ENCODE assay signal across 10 mouse cellular contexts in the genomic region with DNA sequence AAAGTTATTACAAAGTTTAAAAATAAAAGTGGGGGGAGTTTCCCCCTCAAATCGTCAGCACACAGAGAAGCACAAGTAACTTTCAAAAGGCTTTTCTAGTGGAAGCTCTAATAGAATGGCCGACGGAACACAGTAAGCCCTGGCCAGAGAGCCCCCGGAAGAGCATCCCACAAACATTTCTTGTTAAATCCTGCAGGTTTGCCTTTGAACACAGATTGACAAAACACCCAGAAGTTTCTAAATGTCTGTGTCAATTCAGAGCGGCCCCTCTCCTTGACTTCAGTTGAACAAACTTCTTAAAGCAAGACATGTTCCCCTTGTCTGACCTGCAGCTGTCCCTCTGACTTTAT. TPM values are rescaled to one million over a fixed set of nuclear protein-coding genes. Genes with fewer than 3 reads are reported as not detected.
A peak's percentile ranks its signal among the peaks of the same experiment; 100 is the strongest.
DNase-seq lines count a peak whose midpoint lies in the region; ATAC-seq and TF ChIP-seq lines count a peak whose summit lies in the region.
"Had no signal": no experiment of that assay in that cellular context is flagged by ENCODE, and none has a peak within 500 bp of the region (broad histone marks: within the 10 kb centered on the region; RNA-seq: fewer than 3 reads in every experiment).

No protein-coding gene starts in this region.

- WGBS in heart, embryonic 11.5 days (ENCODE audit: insufficient replicate concordance), result under 1% methylated on average over 5 of the region's 5 CpGs
- 1% methylated on average over 5 of the region's 5 CpGs for WGBS in hindbrain, embryonic 11.5 days
- WGBS in midbrain, embryonic 11.5 days, result 0% methylated on average over 5 of the region's 5 CpGs

- H3K27ac ChIP-seq in heart, embryonic 11.5 days (ENCODE audit: low read depth, low read length), result peak overlapping the region; percentile 100
- no peak overlapping the region for H3K27ac ChIP-seq in cortical plate, adult 2 months (ENCODE audit: insufficient read depth, low read length)
- H3K27ac ChIP-seq in hindbrain, embryonic 11.5 days (ENCODE audit: low read depth, low read length), result peak overlapping the region; percentile 99
- peak overlapping the region; percentile 67 for H3K27ac ChIP-seq in midbrain, embryonic 11.5 days (ENCODE audit: low read depth, low read length)
- H3K27ac ChIP-seq: macrophage had no signal

- intact Hi-C loops in heart, postnatal 36 days (cut with DNase I), result loop anchor here (5.0 kb wide), 1 partner anchor 43 kb away; no protein-coding TSS in a partner anchor

- peak overlapping the region; percentile 81 for H3K4me2 ChIP-seq in heart, embryonic 11.5 days
- peak overlapping the region; percentile 92 for H3K4me2 ChIP-seq in hindbrain, embryonic 11.5 days (replicated peaks; ENCODE audit: low read depth, low read length)
- H3K4me2 ChIP-seq in midbrain, embryonic 11.5 days, result peak overlapping the region; percentile 95

- no peak for TF ChIP-seq POLR2A in cortical plate, adult 2 months (IDR thresholded peaks at IDR 0.05; ENCODE audit: extremely low read depth, insufficient read depth, low read length)

- H3K4me3 ChIP-seq in heart, embryonic 11.5 days (ENCODE audit: low read depth, low read length), result peak overlapping the region; percentile 70
- peak overlapping the region; percentile 35; the same call in 1 of the 2 replicates for H3K4me3 ChIP-seq in cortical plate, adult 2 months (ENCODE audit: insufficient read depth, low read length)
- H3K4me3 ChIP-seq in hindbrain, embryonic 11.5 days (ENCODE audit: low read depth, low read length), result peak overlapping the region; percentile 88
- peak overlapping the region; percentile 66 for H3K4me3 ChIP-seq in midbrain, embryonic 11.5 days (ENCODE audit: low read depth, low read length)

- no peaks in the 10 kb centered on the region for H3K9me3 ChIP-seq in heart, embryonic 11.5 days (replicated peaks; ENCODE audit: control insufficient read depth, low read length)
- H3K9me3 ChIP-seq in hindbrain, embryonic 11.5 days (ENCODE audit: control insufficient read depth, low read length), result no peaks in the 10 kb centered on the region
- no peaks in the 10 kb centered on the region for H3K9me3 ChIP-seq in midbrain, embryonic 11.5 days (ENCODE audit: control insufficient read depth, low read length)

- H3K9ac ChIP-seq in heart, embryonic 11.5 days (ENCODE audit: low read depth, low read length), result peak overlapping the region; percentile 99
- peak overlapping the region; percentile 99 for H3K9ac ChIP-seq in hindbrain, embryonic 11.5 days (ENCODE audit: low read depth, low read length)
- peak overlapping the region; percentile 82 for H3K9ac ChIP-seq in midbrain, embryonic 11.5 days (ENCODE audit: low read length)

- H3K27me3 ChIP-seq in heart, embryonic 11.5 days (ENCODE audit: control insufficient read depth, insufficient read depth, low read length), result no peaks in the 10 kb centered on the region
- H3K27me3 ChIP-seq in hindbrain, embryonic 11.5 days (ENCODE audit: control insufficient read depth, insufficient read depth, low read length), result no peaks in the 10 kb centered on the region
- peaks cover 7% of the 10 kb centered on the region for H3K27me3 ChIP-seq in midbrain, embryonic 11.5 days (ENCODE audit: control insufficient read depth, insufficient read depth, low read length)
- H3K27me3 ChIP-seq: CH12.LX had no signal

- peaks cover 18% of the 10 kb centered on the region for H3K4me1 ChIP-seq in heart, embryonic 11.5 days (ENCODE audit: control insufficient read depth, insufficient read depth, low read length)
- H3K4me1 ChIP-seq in cortical plate, adult 2 months (ENCODE audit: control insufficient read depth, insufficient read depth, low read length), result no peaks in the 10 kb centered on the region
- peaks cover 7% of the 10 kb centered on the region for H3K4me1 ChIP-seq in hindbrain, embryonic 11.5 days (replicated peaks; ENCODE audit: control insufficient read depth, insufficient read depth, low read length)
- H3K4me1 ChIP-seq in midbrain, embryonic 11.5 days (ENCODE audit: control insufficient read depth, insufficient read depth, low read length), result peaks cover 45% of the 10 kb centered on the region

- DNase-seq in heart, postnatal 36 days, result no peak
- DNase-seq in hindbrain, embryonic 11.5 days (ENCODE audit: low spot score), result no peak
- no peak for DNase-seq in midbrain, embryonic 11.5 days (ENCODE audit: low spot score, missing footprints)
- no peak for DNase-seq in layer of hippocampus, adult 8-10 months (ENCODE audit: low spot score in 2 of 2)
- no peak for DNase-seq in frontal cortex, adult 2 months (ENCODE audit: extremely low spot score in 1 of 2, low spot score in 1 of 2)
- DNase-seq in cerebellum, postnatal 36 days, result no peak

- no peak for ATAC-seq in heart, embryonic 11.5 days (replicated peaks; ENCODE audit: insufficient number of reproducible peaks, low FRiP score, low TSS enrichment)
- no peak for ATAC-seq in hindbrain, embryonic 11.5 days (ENCODE audit: low FRiP score)
- no peak for ATAC-seq in midbrain, embryonic 11.5 days (ENCODE audit: low FRiP score)

- H3K36me3 ChIP-seq in heart, embryonic 11.5 days (ENCODE audit: control insufficient read depth, insufficient read depth, low read length), result peaks cover 2% of the 10 kb centered on the region; the same call in 1 of the 2 replicates
- peaks cover 2% of the 10 kb centered on the region; the same call in 1 of the 2 replicates for H3K36me3 ChIP-seq in hindbrain, embryonic 11.5 days (ENCODE audit: control insufficient read depth, insufficient read depth, low read length)
- no peaks in the 10 kb centered on the region for H3K36me3 ChIP-seq in midbrain, embryonic 11.5 days (ENCODE audit: control insufficient read depth, insufficient read depth, low read length)

- TF ChIP-seq CTCF in cortical plate, adult 2 months (IDR thresholded peaks at IDR 0.05; ENCODE audit: extremely low read depth, insufficient read depth, low read length), result no peak

RNA-seq across cellular contexts. Expression of gene Meis1, which starts 3.4 kb away (rescaled TPM):
- 72.8 and 89.0 TPM in 2 replicates for polyA plus RNA-seq in heart, embryonic 11.5 days (2014; fragmentation: Nextera tagmentation; extraction: Ambion mirVana)
- 10 to 100 TPM; 22.4 to 31.4 TPM for total RNA-seq in heart, postnatal 36 days (2021)
- polyA plus RNA-seq in cortical plate, adult 2 months (2012; rRNA removed), result 2.1 and 3.5 TPM in 2 replicates
- 132 and 149 TPM in 2 replicates for polyA plus RNA-seq in hindbrain, embryonic 11.5 days (2014; fragmentation: Nextera tagmentation; extraction: Ambion mirVana)
- polyA plus RNA-seq in midbrain, embryonic 11.5 days (2014; fragmentation: Nextera tagmentation; extraction: Ambion mirVana), result 39.4 and 39.6 TPM in 2 replicates
- total RNA-seq in layer of hippocampus, adult 8-10 months (2022), result 1 to 10 TPM; 2.2 to 3.0 (median 2.6) TPM
- polyA plus RNA-seq in frontal cortex, adult 2 months (2012; rRNA removed), result 21.9 and 22.7 TPM in 2 replicates

Comparison
In these comparisons a context has a peak if more than half of its experiments do, and no peak if none do; other contexts are left out.
1. H3K4me3 ChIP-seq: peak in every context shown above with its lines; median percentile 88 in hindbrain, embryonic 11.5 days; 70 in heart, embryonic 11.5 days; 66 in midbrain, embryonic 11.5 days; 35 in cortical plate, adult 2 months.